Mouse (Mus musculus): Measurements from ENCODE around the gene Sorcs1. TPM values are rescaled to one million over a fixed set of nuclear protein-coding genes. Genes with fewer than 3 reads are reported as not detected.

Gene Sorcs1
- polyA plus RNA-seq, 1 experiment, result not detected

- TF ChIP-seq MYOD1 (IDR thresholded peaks at IDR 0.05; ENCODE audit: control insufficient read depth in 1 of 3, insufficient read length in 2 of 3, low read depth in 2 of 3) (no peak), REST (IDR thresholded peaks at IDR 0.05; ENCODE audit: insufficient read depth, insufficient read length) (no peak), SRF (IDR thresholded peaks at IDR 0.05; ENCODE audit: control insufficient read depth, insufficient read length, low read depth) (no peak), TCF3 (IDR thresholded peaks at IDR 0.05; ENCODE audit: insufficient read length, low read depth) (no peak), MAX (IDR thresholded peaks at IDR 0.05; ENCODE audit: low read depth) (no peak), MYOG (IDR thresholded peaks at IDR 0.05; ENCODE audit: control insufficient read depth in 1 of 3, insufficient read depth in 1 of 3, insufficient read length in 2 of 3, low read depth in 2 of 3) (no peak), E2F4 (IDR thresholded peaks at IDR 0.05; ENCODE audit: insufficient read depth) (no peak), USF1 (IDR thresholded peaks at IDR 0.05; ENCODE audit: low read depth) (no peak), POLR2A (IDR thresholded peaks at IDR 0.05; ENCODE audit: insufficient read length, low read depth) (no peak), POLR2AphosphoS2 (IDR thresholded peaks at IDR 0.05; ENCODE audit: insufficient read length, low read depth) (no peak), CEBPB (IDR thresholded peaks at IDR 0.05; ENCODE audit: insufficient read depth, poor library complexity, severe bottlenecking) (no peak)
- H3K27me3 ChIP-seq (ENCODE audit: control insufficient read depth, insufficient read depth, insufficient read length), result no peaks in the 10 kb centered on the region
- no peak overlapping the region for H3K4me3 ChIP-seq
- no peaks in the 10 kb centered on the region for H3K79me2 ChIP-seq (ENCODE audit: control insufficient read depth, insufficient read depth)
- H3K4me2 ChIP-seq (ENCODE audit: low read depth), result no peak overlapping the region
- no peaks in the 10 kb centered on the region for H3K36me3 ChIP-seq (ENCODE audit: control insufficient read depth, insufficient read depth)
- no peak overlapping the region for H3ac ChIP-seq (ENCODE audit: control insufficient read depth, insufficient read length)
Observed at GRCm38 (mm10) chr19:50145919-50146318, 532.5 kb downstream of the Sorcs1 start.

GRCm38 (mm10) chr19:50141853-50142252, 536.6 kb downstream of the Sorcs1 start:
- Histone ChIP-seq H3ac (ENCODE audit: control insufficient read depth, insufficient read length) (no peak overlapping the region), H3K79me2 (ENCODE audit: control insufficient read depth, insufficient read depth) (no peaks in the 10 kb centered on the region), H3K4me2 (ENCODE audit: low read depth) (no peak overlapping the region), H3K4me3 (no peak overlapping the region), H3K27me3 (ENCODE audit: control insufficient read depth, insufficient read depth, insufficient read length) (no peaks in the 10 kb centered on the region), H3K36me3 (ENCODE audit: control insufficient read depth, insufficient read depth) (no peaks in the 10 kb centered on the region)
- TF ChIP-seq SRF (IDR thresholded peaks at IDR 0.05; ENCODE audit: control insufficient read depth, insufficient read length, low read depth) (no peak), REST (IDR thresholded peaks at IDR 0.05; ENCODE audit: insufficient read depth, insufficient read length) (no peak), TCF3 (IDR thresholded peaks at IDR 0.05; ENCODE audit: insufficient read length, low read depth) (no peak)

- Histone ChIP-seq H3ac (ENCODE audit: control insufficient read depth, insufficient read length) (no peak overlapping the region), H3K4me3 (no peak overlapping the region)
Observed at GRCm38 (mm10) chr19:50134656-50135055, 543.8 kb downstream of the Sorcs1 start.

GRCm38 (mm10) chr19:50105842-50106585, 572.4 kb downstream of the Sorcs1 start:
- no peak overlapping the region for H3K4me2 ChIP-seq (ENCODE audit: low read depth)
- no peak overlapping the region for H3K4me3 ChIP-seq
- H3K27me3 ChIP-seq (ENCODE audit: control insufficient read depth, insufficient read depth, insufficient read length), result no peaks in the 10 kb centered on the region

More at GRCm38 (mm10) chr19:50134656-50135055, 543.8 kb downstream of the Sorcs1 start:
- H3K36me3 ChIP-seq (ENCODE audit: control insufficient read depth, insufficient read depth), result no peaks in the 10 kb centered on the region
- no peaks in the 10 kb centered on the region for H3K27me3 ChIP-seq (ENCODE audit: control insufficient read depth, insufficient read depth, insufficient read length)
- TF ChIP-seq USF1 (IDR thresholded peaks at IDR 0.05; ENCODE audit: low read depth) (no peak), E2F4 (IDR thresholded peaks at IDR 0.05; ENCODE audit: insufficient read depth) (no peak), MYOG (IDR thresholded peaks at IDR 0.05; ENCODE audit: control insufficient read depth in 1 of 3, insufficient read depth in 1 of 3, insufficient read length in 2 of 3, low read depth in 2 of 3) (no peak), REST (IDR thresholded peaks at IDR 0.05; ENCODE audit: insufficient read depth, insufficient read length) (no peak), POLR2A (IDR thresholded peaks at IDR 0.05; ENCODE audit: insufficient read length, low read depth) (no peak), POLR2AphosphoS2 (IDR thresholded peaks at IDR 0.05; ENCODE audit: insufficient read length, low read depth) (no peak), MAX (IDR thresholded peaks at IDR 0.05; ENCODE audit: low read depth) (no peak), TCF3 (IDR thresholded peaks at IDR 0.05; ENCODE audit: insufficient read length, low read depth) (no peak)
- H3K4me2 ChIP-seq (ENCODE audit: low read depth), result no peak overlapping the region
- no peaks in the 10 kb centered on the region for H3K79me2 ChIP-seq (ENCODE audit: control insufficient read depth, insufficient read depth)

More at GRCm38 (mm10) chr19:50105842-50106585, 572.4 kb downstream of the Sorcs1 start:
- Histone ChIP-seq H3K36me3 (ENCODE audit: control insufficient read depth, insufficient read depth) (no peaks in the 10 kb centered on the region), H3ac (ENCODE audit: control insufficient read depth, insufficient read length) (no peak overlapping the region), H3K79me2 (ENCODE audit: control insufficient read depth, insufficient read depth) (no peaks in the 10 kb centered on the region)
- no peak for TF ChIP-seq POLR2A (IDR thresholded peaks at IDR 0.05; ENCODE audit: insufficient read length, low read depth)
- TF ChIP-seq REST (IDR thresholded peaks at IDR 0.05; ENCODE audit: insufficient read depth, insufficient read length), result no peak
- TF ChIP-seq CEBPB (IDR thresholded peaks at IDR 0.05; ENCODE audit: insufficient read depth, poor library complexity, severe bottlenecking), result no peak
- no peak for TF ChIP-seq MYOD1 (IDR thresholded peaks at IDR 0.05; ENCODE audit: control insufficient read depth in 1 of 3, insufficient read length in 2 of 3, low read depth in 2 of 3)
- TF ChIP-seq TCF12 (IDR thresholded peaks at IDR 0.05; ENCODE audit: insufficient read depth, poor library complexity, severe bottlenecking), result no peak
- no peak for TF ChIP-seq POLR2AphosphoS2 (IDR thresholded peaks at IDR 0.05; ENCODE audit: insufficient read length, low read depth)
- TF ChIP-seq MYOG (IDR thresholded peaks at IDR 0.05; ENCODE audit: control insufficient read depth in 1 of 3, insufficient read depth in 1 of 3, insufficient read length in 2 of 3, low read depth in 2 of 3), result no peak
- TF ChIP-seq MAX (IDR thresholded peaks at IDR 0.05; ENCODE audit: low read depth), result no peak

Measured in myocyte (in vitro differentiated cells).